Mouse (Mus musculus) spleen, adult 18-20 months (tissue): ENCODE results near the gene Thada.

Source experiments
- DNase-seq, 2 experiments: peaks; one replicate each; pipeline ENCODE4 v3.0.0; 2022; ENCODE audit warnings: mixed read lengths in 2 of 2

Gene Thada

GRCm38 (mm10) chr17:84465753-84466608, at the start of gene Thada:
TSS of gene Thada (minus strand) at chr17:84466205.
- DNase-seq, result peak; percentile 94 to 97

- DNase-seq, result no peak
These were observed 46.6 kb upstream of the Thada start for GRCm38 (mm10) chr17:84512516-84513085.

GRCm38 (mm10) chr17:84511682-84512515, 45.9 kb upstream of the Thada start, which contains the start of gene Plekhh2:
TSS of gene Plekhh2 (plus strand) at chr17:84511895.
- DNase-seq, result peak; percentile 19 to 28

- DNase-seq, result no peak
These were observed 45.1 kb upstream of the Thada start for GRCm38 (mm10) chr17:84510961-84511639.

- DNase-seq, result no peak
These were observed 44.4 kb upstream of the Thada start for GRCm38 (mm10) chr17:84510355-84510754.

GRCm38 (mm10) chr17:84509176-84509575, 43.2 kb upstream of the Thada start:
- no peak for DNase-seq

- no peak for DNase-seq
These were observed 42.7 kb upstream of the Thada start for GRCm38 (mm10) chr17:84508736-84509135.

- DNase-seq, result no peak
These were observed 39.9 kb upstream of the Thada start for GRCm38 (mm10) chr17:84505922-84506321.

GRCm38 (mm10) chr17:84502341-84502740, 36.3 kb upstream of the Thada start:
- no peak for DNase-seq

- DNase-seq, result no peak
These were observed 32.6 kb upstream of the Thada start for GRCm38 (mm10) chr17:84498639-84499038.

- no peak for DNase-seq
These were observed 32.1 kb upstream of the Thada start for GRCm38 (mm10) chr17:84497972-84498604.

- DNase-seq, result no peak
These were observed 31.6 kb upstream of the Thada start for GRCm38 (mm10) chr17:84497559-84497958.

GRCm38 (mm10) chr17:84497026-84497425, 31.0 kb upstream of the Thada start:
- no peak for DNase-seq

GRCm38 (mm10) chr17:84492255-84492880, 26.4 kb upstream of the Thada start:
- no peak for DNase-seq

GRCm38 (mm10) chr17:84487415-84487814, 21.4 kb upstream of the Thada start:
- DNase-seq, result no peak

GRCm38 (mm10) chr17:84483673-84484320, 17.8 kb upstream of the Thada start:
- DNase-seq, result no peak

GRCm38 (mm10) chr17:84482831-84483230, 16.8 kb upstream of the Thada start:
- no peak for DNase-seq

GRCm38 (mm10) chr17:84480464-84481355, 14.7 kb upstream of the Thada start:
- DNase-seq, result no peak

- DNase-seq, result no peak
These were observed 12.3 kb upstream of the Thada start for GRCm38 (mm10) chr17:84478276-84478675.

- DNase-seq, result no peak
These were observed 11.2 kb upstream of the Thada start for GRCm38 (mm10) chr17:84477176-84477575.
